Mouse (Mus musculus) G1E (cell line): ENCODE results near the gene Trim26.

ENCODE experiments used
- CTCF ChIP-seq: IDR thresholded peaks from 2 replicates; pipeline ENCODE4 v1.5.1; 2012; ENCODE audit warnings: low read depth, low read length, inconsistent platforms, mixed read lengths
- GATA1 ChIP-seq: IDR thresholded peaks from 2 replicates; pipeline ENCODE4 v1.6.1; 2012; ENCODE audit warnings: borderline replicate concordance, low read length, inconsistent platforms, mixed read lengths
- POLR2AphosphoS5 ChIP-seq: IDR thresholded peaks from 2 replicates; pipeline ENCODE4 v1.6.1; 2012; ENCODE audit warnings: low read depth, low read length, inconsistent platforms; ENCODE audit not compliant: insufficient replicate concordance
- TAL1 ChIP-seq: conservative IDR thresholded peaks from 2 replicates; pipeline ENCODE4 v1.6.1; 2012; ENCODE audit warnings: low read depth, low read length, inconsistent platforms, mixed read lengths

GRCm38 (mm10) chr17:36892362-36892761 is 55.4 kb downstream of the Trim26 start:
- TF ChIP-seq CTCF (peak; percentile 20; the same call in 1 of the 2 replicates), GATA1 (no peak), TAL1 (no peak), POLR2AphosphoS5 (no peak)
